Mouse (Mus musculus) megakaryocyte, embryonic 14.5 days (primary cell): ENCODE results near the gene Sectm1a. TPM values are rescaled to one million over a fixed set of nuclear protein-coding genes. Genes with fewer than 3 reads are reported as not detected.
"Not testable (repeated sequence)": the region's sequence is repeated elsewhere in the genome, so short reads cannot be mapped to it uniquely, and the experiment has no call there.

ENCODE experiments used
- H3K27me3 ChIP-seq: replicated peaks from 2 replicates; pipeline ENCODE3; 2012; ENCODE audit warnings: inconsistent platforms
- H3K36me3 ChIP-seq: replicated peaks from 2 replicates; pipeline ENCODE3; 2012; ENCODE audit warnings: low read length, inconsistent platforms, mixed read lengths
- H3K4me1 ChIP-seq: 2 replicates; pipeline ENCODE4 v1.6.1; 2012; ENCODE audit warnings: inconsistent platforms
- H3K4me3 ChIP-seq: replicated peaks from 2 replicates; pipeline ENCODE3; 2012; ENCODE audit warnings: moderate library complexity, mild to moderate bottlenecking, inconsistent platforms
- H3K9me3 ChIP-seq: 2 replicates; pipeline ENCODE4 v1.6.1; 2012; ENCODE audit warnings: inconsistent platforms
- FLI1 ChIP-seq: IDR thresholded peaks from 2 replicates; pipeline ENCODE4 v1.6.1; 2012; ENCODE audit warnings: low read length, inconsistent platforms, mixed read lengths
- GATA1 ChIP-seq: IDR thresholded peaks from 3 replicates; pipeline ENCODE4 v1.6.1; 2012; ENCODE audit warnings: mixed read lengths, low read length, inconsistent platforms, borderline replicate concordance
- polyA plus RNA-seq: library from polyadenylated mRNA; stranded (reverse); fragments of >175 nt; gene quantifications from 2 replicates; pipeline ENCODE4 v1.2.3, GENCODE M21; 2012; ENCODE audit warnings: low replicate concordance; ENCODE audit not compliant: insufficient read depth

Gene Sectm1a
- polyA plus RNA-seq, 1 experiment: not detected

DNA sequence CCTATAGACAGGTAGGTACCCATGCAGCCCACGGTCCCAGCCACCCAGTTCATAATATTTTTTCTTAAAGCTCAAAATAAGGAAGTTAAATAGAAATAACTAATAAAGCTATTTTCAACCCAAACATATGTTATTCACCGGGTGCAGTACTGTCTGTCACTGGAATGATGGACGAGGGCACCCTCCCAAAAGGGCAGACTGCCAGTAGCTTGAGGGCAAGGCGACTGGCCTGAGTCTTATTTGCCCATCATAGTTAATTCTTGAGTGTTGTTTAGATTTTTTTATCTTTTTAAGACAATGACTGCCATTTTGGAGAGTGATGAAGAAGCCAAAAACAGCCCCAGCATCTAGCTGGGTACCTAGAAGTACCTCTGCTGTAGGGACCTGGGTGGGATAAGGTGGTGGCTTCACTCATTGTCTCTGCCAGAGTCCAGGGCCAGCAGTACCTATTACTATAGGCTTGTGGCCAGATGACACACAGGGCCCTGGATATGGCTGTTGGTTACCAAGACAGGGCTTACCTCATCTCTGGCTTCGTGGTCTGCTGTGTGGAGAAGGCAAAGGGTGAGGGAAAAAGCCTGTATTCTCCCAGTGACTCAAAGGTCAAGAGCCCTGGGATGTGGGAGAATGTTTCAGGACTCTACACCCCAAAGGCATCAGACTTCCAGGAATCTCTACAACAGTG is 31.2 kb upstream of the Sectm1a start:
- TF ChIP-seq FLI1 (no peak), GATA1 (no peak)
- H3K4me3 ChIP-seq: no peak overlapping the region
- peaks cover 52% of the 10 kb centered on the region for H3K4me1 ChIP-seq
- H3K27me3 ChIP-seq: peaks cover 9% of the 10 kb centered on the region
- no peaks in the 10 kb centered on the region for H3K9me3 ChIP-seq
- H3K36me3 ChIP-seq: no peaks in the 10 kb centered on the region

DNA sequence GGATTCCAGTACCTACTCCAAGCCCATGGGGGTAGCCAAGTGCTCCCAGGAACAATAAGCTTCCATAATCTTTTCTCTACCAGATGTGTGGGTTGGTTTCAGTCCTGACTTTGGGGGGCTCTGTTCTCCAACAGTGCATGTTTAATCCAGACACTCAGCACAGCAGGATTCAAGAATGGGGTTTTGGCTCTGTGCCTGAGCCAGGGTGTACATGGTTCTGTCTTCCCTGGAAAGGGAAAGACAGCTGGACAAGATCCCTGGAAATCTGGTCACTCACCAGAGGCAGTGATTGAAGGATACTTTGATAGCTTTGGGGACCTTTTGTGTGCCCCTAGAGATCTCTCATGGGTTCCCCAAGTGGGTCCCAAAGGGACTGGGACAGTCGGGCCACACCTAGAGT is 30.6 kb upstream of the Sectm1a start:
- Histone ChIP-seq H3K4me3 (no peak overlapping the region), H3K27me3 (peaks cover 6% of the 10 kb centered on the region), H3K4me1 (peaks cover 58% of the 10 kb centered on the region), H3K9me3 (no peaks in the 10 kb centered on the region), H3K36me3 (no peaks in the 10 kb centered on the region)
- TF ChIP-seq GATA1 (no peak), FLI1 (no peak)

DNA sequence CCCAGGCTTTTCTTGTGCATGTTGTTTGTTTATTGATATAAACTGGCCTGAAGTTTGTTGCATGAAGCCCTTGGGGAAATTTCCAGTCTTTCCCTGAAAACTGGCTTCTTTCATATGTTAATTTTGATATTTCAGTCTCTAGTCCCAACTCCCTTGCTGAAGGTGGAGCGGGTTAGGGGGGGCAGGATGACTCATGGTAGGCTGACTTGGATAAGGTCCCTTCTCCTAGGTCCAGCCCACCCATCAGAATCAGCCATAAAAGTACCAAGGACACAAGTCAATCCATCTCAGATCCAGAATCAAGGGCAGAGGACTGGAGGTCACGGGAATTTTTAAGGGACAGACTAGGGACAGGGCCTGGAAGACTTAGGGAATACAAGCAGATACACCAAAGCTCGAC is 30.0 kb upstream of the Sectm1a start:
- Histone ChIP-seq H3K4me3 (no peak overlapping the region), H3K4me1 (peaks cover 58% of the 10 kb centered on the region), H3K27me3 (peaks cover 2% of the 10 kb centered on the region), H3K9me3 (no peaks in the 10 kb centered on the region), H3K36me3 (no peaks in the 10 kb centered on the region)
- TF ChIP-seq GATA1: no peak
- TF ChIP-seq FLI1: no peak

DNA sequence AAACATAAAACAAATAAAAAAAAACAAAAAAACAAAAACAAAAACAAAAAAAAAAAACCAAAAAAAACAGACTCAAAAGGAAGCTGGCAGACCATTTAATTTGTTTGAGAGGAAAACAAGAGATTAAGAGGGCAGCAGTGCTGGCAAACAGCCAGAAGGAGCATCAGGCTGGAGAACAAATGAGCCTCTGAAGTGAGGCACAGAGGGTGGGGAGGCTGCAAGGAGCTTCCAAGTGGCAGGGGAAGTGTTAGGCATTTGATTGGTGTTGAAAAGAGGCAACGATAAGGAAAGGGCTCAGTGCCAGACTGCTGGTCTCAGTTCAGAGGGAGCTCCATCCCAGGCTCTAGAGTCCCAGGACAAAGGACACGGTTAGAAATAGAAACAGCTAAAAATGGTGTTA is 29.0 kb upstream of the Sectm1a start:
- Histone ChIP-seq H3K4me1 (peaks cover 58% of the 10 kb centered on the region), H3K4me3 (no peak overlapping the region), H3K27me3 (peaks cover 2% of the 10 kb centered on the region), H3K36me3 (no peaks in the 10 kb centered on the region), H3K9me3 (no peaks in the 10 kb centered on the region)
- TF ChIP-seq GATA1 (no peak), FLI1 (no peak)

DNA sequence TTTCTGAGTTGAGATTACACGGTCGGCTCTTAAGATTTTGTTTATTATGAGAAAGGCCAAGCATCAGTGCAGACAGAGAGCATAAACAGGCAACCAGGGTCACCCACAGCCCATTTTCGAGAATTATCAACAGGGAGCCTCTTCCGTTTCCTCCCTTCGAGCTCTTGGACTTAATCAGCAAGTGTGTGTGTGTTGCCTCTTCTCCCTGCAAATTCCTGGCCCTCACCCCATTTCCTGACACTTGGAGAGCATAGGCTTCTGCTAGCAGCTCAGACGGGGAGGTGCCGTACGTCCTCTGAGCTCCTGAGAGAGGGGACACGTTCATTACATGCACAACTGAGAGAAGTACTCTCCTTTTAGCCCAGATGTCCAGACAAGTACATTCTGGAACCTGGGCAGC is 27.0 kb upstream of the Sectm1a start:
- Histone ChIP-seq H3K4me1 (peaks cover 45% of the 10 kb centered on the region), H3K36me3 (no peaks in the 10 kb centered on the region), H3K4me3 (peak overlapping the region; percentile 67), H3K27me3 (peaks cover 2% of the 10 kb centered on the region), H3K9me3 (no peaks in the 10 kb centered on the region)
- no peak for TF ChIP-seq FLI1
- TF ChIP-seq GATA1: no peak

DNA sequence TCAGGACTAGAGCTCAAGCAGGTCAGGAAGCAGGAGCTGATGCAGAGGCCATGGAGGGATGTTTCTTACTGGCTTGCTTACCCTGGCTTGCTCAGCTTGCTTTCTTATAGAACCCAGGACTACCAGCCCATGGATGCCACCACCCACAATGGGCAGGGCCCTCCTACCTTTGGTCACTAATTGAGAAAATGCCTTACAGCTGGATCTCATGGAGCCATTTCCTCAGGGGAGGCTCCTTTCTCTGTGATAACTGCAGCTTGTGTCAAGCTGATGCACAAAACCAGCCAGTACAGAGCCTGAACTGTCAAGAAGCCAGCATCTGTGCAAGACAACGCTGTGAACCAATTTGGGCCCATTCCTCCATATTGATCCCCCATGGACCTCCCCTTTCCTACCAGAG is 26.2 kb upstream of the Sectm1a start:
- not testable (repeated sequence) for H3K27me3 ChIP-seq, H3K9me3 ChIP-seq, H3K4me3 ChIP-seq, H3K36me3 ChIP-seq
- H3K4me1 ChIP-seq: peaks cover 41% of the 10 kb centered on the region

DNA sequence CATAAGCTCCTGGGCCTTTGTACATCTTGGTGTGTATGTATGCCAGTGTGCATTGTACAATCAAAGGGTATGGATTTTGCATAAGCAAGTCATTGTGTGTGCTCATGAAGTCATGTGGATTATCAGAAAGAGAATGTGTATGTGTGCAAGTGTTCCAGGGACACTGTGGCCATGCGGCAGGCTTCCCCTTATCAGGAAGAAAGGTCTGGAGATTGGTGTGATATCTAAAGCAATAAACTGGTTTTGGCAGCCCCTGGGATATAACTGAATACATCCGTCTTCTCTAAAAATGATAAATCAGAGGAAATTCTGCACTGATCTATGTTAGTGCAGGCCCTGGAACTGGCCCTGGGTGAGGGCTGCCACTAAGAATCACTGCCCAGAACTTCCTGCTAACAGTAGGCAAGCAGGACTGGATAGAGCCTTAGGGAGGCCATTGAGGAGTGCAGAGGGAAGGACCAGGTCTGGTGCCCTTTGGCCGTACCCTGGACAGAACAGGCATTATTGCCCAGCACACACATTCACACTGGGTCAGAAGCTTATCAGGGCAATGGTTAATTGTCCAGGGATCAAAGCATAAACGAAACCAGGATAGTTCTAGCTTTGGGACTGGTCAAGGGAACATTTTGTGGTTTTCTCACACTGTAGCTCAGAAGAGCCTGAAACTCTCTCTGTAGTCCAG is 20.2 kb upstream of the Sectm1a start:
- H3K36me3 ChIP-seq: peaks cover 4% of the 10 kb centered on the region
- TF ChIP-seq GATA1 (no peak), FLI1 (no peak)
- peak overlapping the region; percentile 5 for H3K4me3 ChIP-seq
- H3K4me1 ChIP-seq: peaks cover 58% of the 10 kb centered on the region
- no peaks in the 10 kb centered on the region for H3K9me3 ChIP-seq
- H3K27me3 ChIP-seq: no peaks in the 10 kb centered on the region

DNA sequence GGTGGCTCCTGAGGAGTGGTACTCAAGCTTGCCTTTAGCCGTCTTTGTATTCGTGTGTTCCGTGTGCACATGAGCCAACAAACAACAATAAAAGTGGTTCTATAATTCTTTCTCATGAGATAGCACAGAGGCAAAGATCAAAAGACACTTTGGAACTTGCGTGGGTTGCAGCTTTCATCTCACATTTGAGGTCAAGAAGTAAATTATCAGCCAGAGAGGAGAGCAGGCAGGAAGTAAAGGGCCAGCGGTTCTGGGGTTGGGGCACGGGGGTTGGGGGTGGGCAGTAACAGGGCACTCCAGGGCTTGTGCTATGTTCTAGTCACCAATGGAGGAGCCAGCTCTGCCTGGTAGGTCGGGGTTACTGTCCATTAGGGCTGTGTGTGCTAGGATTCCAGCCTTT is 19.7 kb upstream of the Sectm1a start:
- no peaks in the 10 kb centered on the region for H3K27me3 ChIP-seq
- peaks cover 58% of the 10 kb centered on the region for H3K4me1 ChIP-seq
- peak overlapping the region; percentile 72 for H3K4me3 ChIP-seq
- H3K36me3 ChIP-seq: peaks cover 4% of the 10 kb centered on the region
- no peaks in the 10 kb centered on the region for H3K9me3 ChIP-seq
- TF ChIP-seq FLI1: no peak
- TF ChIP-seq GATA1: no peak

DNA sequence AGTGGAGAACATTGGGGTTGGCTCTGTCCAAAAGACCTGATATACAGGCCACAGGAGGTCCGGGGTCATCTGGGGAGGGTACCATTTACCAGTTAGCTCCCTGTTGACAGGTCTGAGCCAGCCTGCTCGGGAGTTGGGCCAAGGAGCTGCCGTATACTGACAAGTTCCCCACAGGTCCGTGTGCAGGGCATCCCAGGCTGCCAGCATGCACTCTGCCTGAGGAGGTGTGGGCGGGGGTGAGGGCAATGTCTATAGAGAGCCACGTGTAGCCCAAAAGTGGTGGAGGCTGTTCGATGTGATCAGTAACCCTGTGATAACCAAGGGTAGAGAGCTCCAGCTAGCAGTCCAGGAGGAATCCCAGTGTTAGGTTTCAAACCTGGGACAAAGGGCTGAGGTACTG is 18.7 kb upstream of the Sectm1a start:
- Histone ChIP-seq H3K4me1 (peaks cover 61% of the 10 kb centered on the region), H3K9me3 (no peaks in the 10 kb centered on the region), H3K27me3 (no peaks in the 10 kb centered on the region), H3K4me3 (peak overlapping the region; percentile 20), H3K36me3 (peaks cover 4% of the 10 kb centered on the region)
- TF ChIP-seq GATA1: no peak
- no peak for TF ChIP-seq FLI1

DNA sequence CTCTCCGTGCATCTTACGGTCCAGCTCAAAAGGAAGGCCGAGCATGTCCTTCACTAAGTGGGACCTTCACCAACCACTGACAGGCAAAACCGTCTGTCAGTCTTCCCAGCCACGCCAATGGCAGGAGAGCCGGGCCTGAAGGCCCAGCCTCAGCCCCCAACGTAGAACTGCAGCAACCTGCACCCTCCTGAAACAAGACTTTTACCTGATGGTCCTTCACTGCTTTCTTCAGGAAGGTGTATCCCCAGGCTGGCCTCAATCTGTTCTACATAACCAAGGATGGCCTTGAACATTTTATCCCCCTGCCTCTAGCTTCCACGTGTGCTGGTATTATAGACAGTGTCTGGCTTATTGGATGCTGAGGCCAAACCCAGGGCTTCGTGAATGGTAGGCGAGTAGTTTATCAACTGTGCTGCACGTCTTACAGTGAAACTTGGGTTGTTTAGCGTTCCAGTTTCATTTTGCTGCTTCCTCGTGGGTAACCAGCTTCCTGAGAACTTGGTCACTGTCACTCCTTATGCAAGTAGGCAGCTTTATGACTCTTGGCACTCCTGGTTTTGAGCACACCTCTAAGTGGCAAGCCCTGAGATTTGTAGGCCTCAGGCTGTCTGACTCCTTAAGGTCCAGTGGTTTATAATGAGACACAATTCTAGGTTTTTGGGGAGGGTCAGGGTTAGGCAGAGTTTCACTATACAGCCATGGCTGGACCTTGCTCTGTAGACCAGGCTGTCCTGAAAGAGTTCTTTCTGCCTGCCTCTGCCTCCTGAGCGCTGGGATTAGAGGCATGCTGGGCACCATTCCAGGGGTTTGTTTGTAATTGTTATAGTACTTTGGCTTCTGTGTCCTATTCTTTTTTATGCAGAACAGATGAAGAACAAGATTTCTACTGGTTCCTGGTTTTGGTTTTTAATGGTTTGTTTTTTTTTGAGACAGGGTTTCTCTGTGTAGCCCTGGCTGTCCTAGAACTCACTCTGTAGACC is 11.9 kb upstream of the Sectm1a start:
- no peaks in the 10 kb centered on the region for H3K36me3 ChIP-seq
- H3K9me3 ChIP-seq: no peaks in the 10 kb centered on the region
- TF ChIP-seq FLI1 (no peak), GATA1 (no peak)

More for the DNA sequence above, 11.9 kb upstream of the Sectm1a start:
- Histone ChIP-seq H3K4me1 (peaks cover 37% of the 10 kb centered on the region), H3K27me3 (no peaks in the 10 kb centered on the region), H3K4me3 (peak overlapping the region; percentile 8)
